Mouse (Mus musculus) gonadal fat pad, adult 2 months (tissue): ENCODE data around the gene Fmnl3. TPM values are rescaled to one million over a fixed set of nuclear protein-coding genes. Genes with fewer than 3 reads are reported as not detected.

Experiments
- DNase-seq: peaks from one replicate; pipeline ENCODE4 v3.0.0-alpha.2; 2012; ENCODE audit warnings: low read depth
- polyA plus RNA-seq: library from polyadenylated mRNA; depleted of rRNA; stranded (reverse); fragments of >200 nt; gene quantifications from 2 replicates; pipeline ENCODE4 v1.2.3, GENCODE M21; 2012

Fmnl3 gene
- polyA plus RNA-seq, 1 experiment: 31.4 TPM

DNA sequence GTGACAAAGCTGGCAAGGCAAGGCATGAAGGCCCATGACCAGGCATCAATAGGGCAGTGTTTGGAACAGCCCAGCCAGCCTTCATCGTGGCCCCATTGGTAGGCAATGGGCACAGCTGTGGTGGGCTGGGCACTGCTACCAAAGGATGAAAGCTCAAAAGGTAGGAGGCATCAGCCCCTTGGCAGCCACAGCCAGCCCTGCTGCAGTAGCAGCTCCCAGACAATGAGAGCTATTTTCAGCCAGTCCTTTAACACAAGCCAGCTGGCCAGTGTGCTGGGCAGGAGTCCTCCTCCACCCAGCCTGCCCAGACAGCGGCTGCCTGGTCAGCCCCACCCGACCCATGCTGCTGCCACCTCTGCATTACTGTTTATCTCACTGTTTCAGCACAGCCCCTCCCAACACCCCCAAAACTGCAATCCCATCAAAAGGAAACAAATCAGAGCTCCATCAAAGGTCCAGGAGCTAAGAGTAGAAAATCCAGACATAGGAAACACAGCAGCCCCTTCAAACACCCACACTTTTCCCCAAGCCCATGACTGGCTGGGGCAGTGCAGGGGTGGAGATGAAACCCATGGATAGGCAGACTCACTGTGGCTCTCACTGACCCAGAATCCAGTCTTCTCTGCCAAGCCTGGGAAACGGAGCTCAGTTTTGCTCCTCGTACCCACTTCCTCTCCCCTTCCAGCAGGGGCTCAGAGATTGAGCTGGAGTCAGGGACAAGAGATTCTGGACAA, 26.7 kb downstream of the Fmnl3 start:
- no peak for DNase-seq

DNA sequence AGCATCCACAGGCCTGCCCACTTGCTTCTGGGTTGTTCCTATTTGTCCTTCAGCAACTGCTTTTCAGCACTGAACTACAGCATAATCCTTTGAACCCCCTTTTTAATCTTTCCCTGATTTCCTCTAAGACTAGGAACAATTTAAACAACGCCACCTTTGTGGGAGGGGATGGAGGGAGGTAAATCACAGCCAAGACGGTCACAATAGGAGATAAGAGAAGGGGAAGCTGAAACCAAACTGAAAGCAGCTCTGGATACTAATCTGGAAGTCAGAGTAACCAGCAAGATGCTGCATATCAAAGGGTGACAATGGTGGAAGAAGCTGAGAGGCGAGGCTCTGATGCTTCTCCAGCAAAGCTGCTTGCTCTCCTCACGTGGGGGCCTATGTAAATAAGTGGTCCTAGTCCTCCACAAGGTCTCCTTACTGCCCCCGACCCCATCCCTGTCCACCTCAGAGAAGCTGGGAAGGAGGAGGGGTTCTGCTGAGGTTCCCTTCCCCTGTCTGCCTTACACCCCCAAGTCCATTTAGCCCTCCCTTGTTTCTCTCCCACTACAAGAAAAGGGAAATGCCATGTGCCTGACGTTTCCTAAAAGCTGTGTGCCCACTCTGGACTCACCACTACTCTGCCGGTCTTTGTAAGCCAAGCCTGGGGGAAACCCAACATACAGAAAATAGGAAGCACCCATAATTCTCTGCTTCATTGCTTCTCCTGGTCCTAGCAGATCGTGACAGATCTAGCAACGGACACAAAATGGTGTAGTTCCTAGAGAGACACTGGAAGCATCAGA, 27.9 kb downstream of the Fmnl3 start:
- no peak for DNase-seq

DNA sequence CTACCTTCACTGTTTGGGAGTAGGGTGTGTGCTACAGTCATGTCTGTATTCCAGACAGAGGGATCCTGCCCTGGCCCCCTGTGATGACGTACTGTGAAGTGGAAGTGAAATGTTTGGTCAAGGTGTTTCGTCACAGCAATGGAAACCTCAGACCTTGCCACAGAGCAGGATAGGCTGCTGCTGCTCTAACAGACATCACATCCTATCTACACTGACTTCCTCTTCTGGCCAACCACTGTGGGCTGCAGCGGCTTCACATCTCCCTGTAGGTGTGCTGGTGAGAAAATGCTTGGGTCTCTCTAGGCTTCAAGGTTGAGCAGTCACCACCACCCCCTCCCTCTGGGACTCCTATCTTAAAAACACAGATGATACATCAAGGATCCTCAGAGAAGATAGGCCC, 29.2 kb downstream of the Fmnl3 start:
- no peak for DNase-seq

DNA sequence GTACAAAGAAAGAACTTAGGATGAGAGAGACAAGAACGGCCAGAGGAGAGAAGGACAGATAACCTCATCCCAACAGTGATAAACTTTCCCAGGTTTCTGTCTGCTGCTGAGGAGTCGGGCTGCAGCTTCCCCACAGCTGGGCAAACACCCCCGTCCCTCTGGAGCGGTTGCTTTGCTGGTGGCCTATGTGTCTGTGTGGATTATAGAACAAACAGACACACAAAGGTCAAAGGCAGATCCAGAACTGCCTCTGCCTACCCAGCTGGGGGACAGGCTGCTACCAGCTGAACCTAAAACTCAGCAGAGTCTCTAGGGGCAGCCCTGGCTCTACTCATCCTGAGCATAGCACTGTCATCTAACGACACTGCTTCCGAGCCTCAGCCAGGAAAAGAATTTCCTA, 30.6 kb downstream of the Fmnl3 start:
- DNase-seq: no peak

DNA sequence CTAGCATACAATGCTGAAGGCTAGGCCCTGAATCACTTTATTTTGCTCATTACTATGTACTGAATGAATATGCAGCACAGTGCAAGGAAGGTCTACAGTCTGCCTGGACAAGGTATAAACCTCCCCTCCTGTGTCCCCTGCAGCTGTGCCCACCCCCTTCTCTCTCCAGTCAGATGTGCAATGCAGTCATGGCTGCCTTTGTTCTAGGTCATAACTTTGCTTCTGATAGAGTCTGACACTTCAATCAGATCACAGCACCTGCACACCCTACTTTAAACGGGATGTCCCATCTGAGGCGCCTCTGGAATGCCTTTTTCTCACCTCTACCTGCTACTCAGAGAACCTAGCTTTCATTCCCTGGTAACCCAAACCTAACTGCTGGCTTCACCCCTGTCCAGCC, 31.4 kb downstream of the Fmnl3 start:
- DNase-seq: no peak

DNA sequence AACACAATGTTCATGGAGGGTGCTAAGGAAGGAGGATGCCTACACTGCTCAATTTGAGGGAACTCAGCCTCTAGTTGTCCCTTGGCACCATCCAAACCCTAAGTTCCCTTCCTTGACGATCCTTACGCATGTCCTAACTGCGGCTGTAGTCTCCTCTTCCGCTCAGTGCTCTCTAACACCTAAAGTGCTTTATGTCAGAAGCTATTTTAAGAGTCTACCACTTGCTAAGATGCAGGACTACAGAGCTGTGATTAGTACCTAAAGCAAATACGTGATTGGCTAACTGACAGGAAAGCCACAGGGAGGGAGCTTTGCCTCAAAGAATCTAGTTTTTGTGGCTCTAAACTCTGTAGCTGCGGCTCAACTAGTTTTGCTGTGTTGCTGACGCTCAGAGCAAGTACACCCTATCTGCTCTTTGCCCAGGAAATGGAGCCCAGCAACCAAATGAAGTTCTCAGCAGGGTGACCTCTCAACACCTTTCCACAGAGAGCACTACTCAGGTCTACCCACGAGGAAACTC, 34.4 kb downstream of the Fmnl3 start:
- DNase-seq: no peak

DNA sequence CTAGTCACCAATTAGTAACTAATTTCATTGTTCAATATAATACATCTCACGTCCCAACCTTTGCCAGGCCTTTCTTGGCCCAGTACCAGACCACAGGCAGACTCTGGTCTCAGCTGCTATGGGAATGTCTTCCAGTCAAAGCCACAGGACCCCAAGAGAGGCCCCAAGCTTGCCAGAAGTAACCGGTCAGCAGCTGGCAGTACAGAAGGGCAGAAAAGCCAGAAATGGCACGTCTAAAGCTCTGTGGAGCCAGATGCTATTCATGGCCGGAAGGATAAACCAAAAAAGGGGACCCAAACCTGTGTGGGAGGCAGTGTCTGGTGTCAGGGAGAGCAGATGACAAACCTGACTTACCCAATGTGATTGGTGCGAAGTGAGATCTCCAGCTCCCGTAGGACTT, 35.8 kb downstream of the Fmnl3 start:
- DNase-seq: no peak

DNA sequence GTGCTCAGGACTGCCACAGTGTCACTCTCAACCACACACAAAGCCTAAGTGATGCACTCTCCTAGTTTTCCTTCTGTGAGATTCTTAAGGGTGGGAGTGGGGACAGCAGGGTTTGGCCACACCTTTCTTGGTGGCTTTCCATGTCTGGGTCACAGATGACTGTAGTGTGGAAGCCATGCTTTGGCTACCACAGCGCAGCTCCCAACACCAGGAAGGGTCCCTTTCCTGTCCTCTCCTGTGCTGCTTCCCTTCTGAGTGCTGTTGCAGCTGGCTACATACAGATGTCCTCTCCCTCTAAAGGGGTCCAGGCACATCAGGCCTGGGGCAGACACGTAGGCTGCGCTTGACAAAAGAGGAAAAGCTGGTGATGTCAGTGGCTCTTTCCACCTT, 36.6 kb downstream of the Fmnl3 start:
- no peak for DNase-seq

DNA sequence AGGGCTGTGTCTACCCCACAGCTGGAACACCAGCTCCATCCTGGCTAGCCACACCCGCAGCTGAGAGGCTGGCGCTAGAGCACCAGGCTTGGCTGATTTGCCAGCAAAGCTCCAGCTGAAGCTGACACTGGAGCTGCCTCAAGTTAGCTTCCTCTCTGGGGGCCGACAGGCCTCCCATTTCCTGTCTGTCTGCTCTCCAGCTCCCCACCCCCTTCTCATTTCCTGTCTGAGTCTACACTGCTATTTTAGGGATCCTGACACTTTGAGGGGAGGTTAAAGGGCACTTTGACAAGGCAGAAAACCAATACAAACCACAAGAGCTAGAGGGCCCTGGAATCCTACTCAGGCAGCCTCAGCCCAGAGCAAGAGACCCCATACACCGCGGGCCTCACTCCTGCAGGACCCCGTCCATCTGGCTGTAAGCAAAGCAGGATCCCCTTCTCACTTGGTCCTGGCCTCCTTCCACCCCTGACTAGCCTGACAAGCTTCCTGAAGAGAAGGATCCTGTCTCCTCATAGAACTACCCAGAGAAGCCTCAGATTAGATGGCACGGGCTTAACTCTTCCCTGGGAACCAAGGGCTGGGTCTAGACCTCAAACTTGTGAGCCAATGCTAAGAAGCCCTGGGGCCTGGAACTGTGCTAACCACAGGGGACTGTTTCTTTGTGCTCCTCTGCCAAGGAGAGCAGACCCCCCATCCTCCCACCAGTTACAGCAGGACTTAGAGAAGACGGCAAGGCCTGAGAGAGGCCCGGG, 37.2 kb downstream of the Fmnl3 start:
- no peak for DNase-seq

DNA sequence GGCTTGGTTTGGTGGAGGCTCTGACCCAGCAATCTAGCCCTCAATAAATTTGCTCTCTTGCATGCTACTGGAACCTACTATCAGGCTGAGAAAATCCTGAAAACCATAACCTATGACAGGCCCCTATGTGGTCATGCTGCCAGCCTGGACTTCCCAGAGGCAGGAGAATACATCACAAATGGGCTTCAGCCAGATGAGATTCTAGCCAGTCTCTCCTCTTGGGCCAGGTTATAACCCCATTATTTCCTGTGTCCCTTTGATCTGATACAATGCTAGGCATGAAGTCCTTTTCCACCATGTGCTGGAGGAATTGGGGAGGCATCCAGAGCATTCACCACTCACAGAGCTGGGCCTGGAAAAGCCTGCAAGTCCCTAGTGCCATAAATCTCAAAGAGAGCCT, 38.2 kb downstream of the Fmnl3 start:
- DNase-seq: no peak

DNA sequence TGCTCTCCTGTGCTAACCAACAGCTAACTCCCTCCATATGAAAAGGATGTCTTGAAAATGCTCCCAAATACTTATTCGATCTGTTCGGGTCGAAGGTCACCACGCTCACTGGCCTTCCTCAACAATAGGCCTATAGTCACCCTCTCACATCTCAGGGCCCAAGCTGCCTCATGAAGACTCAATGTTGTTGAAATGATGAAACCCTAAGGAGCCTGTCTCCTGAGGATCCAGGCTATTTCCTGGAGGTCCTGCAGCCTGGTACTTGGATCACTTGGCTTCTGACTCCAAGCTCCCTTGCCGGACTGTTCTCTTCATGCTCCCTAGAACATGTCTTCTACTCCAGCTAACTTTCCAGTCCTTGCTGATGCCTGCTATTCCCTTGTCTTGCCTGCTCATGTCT, 38.9 kb downstream of the Fmnl3 start:
- no peak for DNase-seq

DNA sequence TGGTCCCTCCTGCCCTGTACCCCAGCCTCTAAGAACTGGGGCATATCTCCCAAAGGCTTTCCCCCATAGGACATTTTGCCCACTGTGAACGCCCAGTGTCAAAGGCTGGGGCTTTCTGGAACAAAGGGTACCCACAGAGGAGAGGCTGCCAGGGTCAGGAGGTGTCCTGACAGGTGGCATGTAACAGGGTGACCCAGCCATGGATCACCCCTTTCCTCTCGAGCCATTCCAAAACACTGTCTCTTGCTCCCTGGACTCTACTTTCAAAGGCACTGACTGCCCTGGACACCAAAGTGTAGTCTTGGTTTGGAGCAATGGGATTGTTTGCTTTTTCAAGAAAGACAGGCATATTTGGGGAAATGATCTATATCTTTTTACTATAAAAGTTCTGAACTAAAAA, 40.0 kb downstream of the Fmnl3 start:
- no peak for DNase-seq

DNA sequence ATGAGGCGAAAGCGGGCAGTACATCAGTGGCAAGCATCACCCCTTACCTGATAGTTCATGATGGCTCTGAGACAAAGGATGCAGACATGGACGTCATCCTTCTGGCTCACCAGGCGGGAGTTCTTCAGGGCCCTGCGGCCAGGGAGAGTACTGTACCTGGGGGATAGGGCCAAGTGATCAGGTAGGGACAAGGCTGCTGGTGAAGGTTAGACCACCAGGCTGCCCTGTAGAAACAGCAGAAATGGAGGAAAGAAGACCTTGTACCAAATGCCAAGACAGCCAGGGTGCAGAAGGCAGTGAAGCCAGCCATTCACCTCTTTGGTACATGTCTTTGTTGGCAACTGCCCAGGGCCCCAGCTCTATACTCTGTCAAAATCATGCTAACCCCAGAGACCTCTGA, 42.3 kb downstream of the Fmnl3 start:
- no peak for DNase-seq

DNA sequence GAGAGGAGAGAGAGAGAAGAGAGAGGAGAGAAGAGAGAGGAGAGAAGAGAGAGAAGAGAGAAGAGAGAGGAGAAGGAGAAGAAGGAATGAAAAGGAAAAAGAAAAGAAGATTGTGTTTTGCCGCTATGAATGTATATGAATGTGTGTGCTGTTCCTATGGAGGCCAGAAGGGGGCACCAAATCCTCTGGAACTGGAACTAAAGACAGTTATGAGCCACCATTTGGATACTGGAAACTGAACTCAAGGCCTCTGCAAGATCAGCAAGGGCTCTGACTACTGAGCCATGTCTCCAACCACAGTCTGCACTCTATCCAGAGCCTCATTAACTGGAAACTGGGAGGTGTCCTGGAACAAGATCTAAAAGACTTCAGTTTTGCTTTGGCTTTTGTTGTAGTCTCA, 43.3 kb downstream of the Fmnl3 start:
- DNase-seq: no peak

DNA sequence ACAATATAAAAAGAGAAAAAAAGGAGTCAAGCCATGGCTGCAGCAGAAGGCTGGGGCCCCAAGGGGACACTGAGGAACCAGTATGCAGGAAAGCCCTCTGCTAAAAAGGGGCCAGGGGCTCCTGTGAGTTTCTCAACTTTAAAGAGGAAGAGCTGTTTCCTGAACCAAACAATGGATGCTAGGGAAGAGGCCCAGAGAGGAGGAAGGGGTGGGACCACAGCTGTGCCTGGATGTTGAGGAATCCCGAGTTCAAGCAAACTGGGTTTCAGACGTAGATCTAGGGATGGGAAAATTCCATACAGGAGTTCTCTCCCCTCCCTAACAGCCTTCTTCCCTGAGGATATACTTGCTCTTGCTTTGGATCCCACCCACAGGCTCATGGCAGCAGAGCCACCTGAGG, 43.9 kb downstream of the Fmnl3 start:
- no peak for DNase-seq

DNA sequence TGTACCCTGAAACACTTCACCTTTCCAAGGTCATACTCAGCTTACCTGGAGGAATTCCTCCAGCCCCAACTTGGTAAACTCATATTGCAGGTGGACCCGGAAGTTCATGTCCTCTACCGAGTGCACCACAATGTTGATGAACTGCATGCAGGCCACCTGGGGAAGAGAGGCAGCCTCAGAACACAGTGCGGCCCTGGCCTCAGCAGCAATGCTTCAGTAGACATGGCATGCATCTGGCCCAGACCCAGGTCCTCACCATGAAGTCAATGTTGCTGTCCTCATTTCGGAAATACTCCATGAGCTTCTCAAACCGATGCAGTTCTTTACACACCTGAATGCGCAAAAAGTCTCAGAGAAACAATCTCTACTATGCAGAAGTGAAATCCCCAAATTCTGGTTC, 44.7 kb downstream of the Fmnl3 start:
- no peak for DNase-seq

DNA sequence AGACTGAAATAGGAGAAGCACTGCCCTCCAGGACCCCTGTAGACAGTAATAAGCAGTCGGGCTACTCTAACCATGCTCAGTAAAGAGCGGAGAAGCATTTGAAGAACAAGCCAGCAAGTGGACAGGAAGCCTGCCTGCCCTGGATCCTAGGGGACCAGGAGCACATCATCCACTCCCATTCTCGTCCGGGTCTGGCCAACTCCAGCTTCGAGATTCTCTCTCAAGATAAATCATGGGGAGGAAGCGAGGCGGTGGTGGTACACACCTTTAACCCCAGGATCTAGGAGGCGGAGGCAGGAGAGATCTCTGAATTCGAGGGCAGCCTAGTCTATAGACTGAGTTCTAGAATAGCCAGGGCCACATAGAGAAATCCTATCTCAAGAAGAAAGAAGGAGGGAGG, 46.1 kb downstream of the Fmnl3 start:
- DNase-seq: no peak

DNA sequence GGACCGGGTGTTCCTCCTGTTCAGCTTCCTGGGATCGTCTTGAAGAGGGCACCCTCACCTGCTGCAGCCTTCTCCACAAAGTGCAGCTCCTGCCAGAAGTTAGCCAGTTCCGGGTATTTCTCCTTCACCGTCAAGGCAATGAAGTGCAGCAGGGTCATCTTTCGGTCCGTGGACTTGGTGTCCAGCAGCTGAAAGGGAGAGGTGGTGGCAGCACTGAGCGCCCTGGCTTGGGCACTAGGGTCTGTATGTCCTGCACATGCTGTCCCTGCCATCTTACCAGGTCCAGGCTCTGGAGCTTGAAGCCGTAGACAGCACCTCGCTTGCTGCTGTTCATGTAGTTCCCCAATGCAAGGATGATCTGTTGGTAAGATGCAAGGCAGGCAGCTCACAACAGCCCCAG, 49.3 kb downstream of the Fmnl3 start:
- no peak for DNase-seq

DNA sequence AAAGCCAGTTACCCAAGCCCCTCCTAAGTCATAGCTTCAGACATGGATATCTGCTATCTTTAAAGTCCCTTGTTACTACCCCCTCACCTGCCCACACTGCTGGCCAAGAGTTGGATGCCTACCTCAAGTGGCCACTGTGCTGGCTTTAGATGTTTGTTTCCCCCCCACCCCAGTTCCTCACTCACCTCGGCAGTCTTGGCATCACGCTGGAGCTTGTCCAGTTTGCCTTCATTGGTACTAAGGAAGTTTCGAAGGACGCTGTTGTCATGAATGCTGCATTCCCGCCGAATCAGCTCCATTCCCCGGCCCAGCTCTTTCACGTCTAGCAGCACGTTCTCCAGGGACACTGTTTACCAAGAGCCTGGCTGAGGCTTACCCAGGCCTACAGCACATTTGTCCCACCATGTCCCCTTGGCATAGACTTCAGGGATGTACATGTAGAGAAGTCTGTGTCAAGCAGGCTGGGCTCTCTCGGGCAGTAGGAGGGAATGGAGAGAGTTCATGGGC, 50.1 kb downstream of the Fmnl3 start:
- DNase-seq: no peak

DNA sequence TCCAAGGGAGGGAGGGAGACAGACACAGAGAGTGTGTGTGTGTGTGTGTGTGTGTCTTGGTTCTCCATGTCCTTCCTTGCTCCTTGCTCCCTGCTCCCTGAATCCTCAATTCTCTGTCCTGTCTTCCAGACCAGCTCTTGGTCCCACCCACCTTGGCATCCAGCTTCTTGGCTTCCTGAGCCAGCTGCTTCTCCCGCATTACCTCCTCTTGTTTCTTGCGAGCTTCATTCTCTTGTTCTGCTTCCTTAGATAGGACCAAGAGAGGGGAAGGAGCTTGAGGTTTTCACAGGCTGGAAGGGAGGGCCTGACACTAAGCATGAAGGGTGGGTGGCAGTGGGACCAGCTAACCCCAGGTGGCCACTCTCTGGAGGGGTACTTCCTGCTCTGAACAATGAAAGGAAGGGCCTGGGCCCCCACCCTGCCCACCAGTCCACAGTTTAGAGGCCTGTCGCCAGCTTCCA, 50.8 kb downstream of the Fmnl3 start:
- DNase-seq: no peak

DNA sequence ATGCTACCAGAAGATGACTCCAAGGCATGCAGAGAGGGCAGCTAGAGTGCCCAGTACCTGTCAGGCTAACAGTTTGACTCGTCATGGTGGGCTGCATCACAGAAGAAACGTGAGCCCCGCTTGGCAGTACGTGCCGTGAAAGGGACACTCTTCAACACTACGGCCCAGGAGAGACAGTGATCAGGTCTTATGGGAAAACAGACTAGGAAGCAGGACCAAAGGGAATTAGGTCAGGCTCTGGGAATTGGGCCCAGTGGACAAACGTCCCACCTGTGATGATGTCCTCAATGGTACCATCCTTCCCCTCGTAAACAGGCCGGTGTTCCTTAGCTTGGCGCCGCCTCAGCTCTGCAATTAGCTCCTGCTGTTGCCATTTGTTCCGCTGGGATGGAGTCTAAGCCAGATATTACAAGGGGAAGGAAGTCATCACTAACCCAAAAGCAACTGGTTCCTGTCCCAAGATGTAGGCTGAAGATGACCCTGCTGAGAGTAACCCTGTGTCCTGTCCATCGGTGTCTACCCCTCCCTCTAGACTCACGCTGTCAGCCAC, 51.3 kb downstream of the Fmnl3 start:
- no peak for DNase-seq

DNA sequence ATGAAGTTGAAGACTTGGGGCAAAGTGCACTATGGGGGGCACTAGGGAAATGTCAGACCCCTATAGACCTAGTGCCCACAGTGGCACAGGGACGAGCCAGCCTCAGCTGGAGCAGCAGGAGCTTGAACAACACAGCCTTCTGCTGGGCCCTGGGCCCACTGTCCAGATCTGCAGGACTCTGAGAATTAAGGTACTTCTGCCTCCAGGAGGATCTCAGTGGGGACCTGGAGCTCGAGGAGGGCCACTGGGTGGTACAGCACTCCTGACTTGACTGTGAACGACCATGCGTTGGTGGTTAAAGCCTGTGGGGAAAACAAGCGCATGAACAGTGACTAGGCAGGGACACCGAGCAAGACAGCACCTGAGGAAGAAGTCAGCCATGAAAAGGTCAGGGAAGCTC, 52.2 kb downstream of the Fmnl3 start:
- DNase-seq: no peak
